Mouse (Mus musculus) CD4-positive, CD25-positive, alpha-beta regulatory T cell (primary cell): ENCODE data around the gene Gm9821. TPM values are rescaled to one million over a fixed set of nuclear protein-coding genes. Genes with fewer than 3 reads are reported as not detected.

Experiments used
- polyA plus RNA-seq: library from polyadenylated mRNA; unstranded; fragments of 100-300 nt; shearing (Covaris generic); gene quantifications from one replicate; pipeline ENCODE4 v1.2.1, GENCODE M21; 2017

The Gm9821 gene
- polyA plus RNA-seq, result 0.55 TPM

GRCm38 (mm10) chr2:91945483-91945882, at the start of gene Gm9821:
TSS of gene Gm9821 (plus strand) at chr2:91945703.

GRCm38 (mm10) chr2:91926949-91927348, 18.6 kb upstream of the Gm9821 start, which contains the start of gene Chrm4:
TSS of gene Chrm4 (plus strand) at chr2:91927249.

GRCm38 (mm10) chr2:91932160-91932711, 13.3 kb upstream of the Gm9821 start, which contains the start of gene Mdk:
TSS of gene Mdk (minus strand) at chr2:91932297.

GRCm38 (mm10) chr2:91975581-91976541, 30.4 kb downstream of the Gm9821 start, which contains the start of gene Dgkz:
TSS of gene Dgkz (minus strand) at chr2:91975864.

Other genes starting within 250 kb of the Gm9821 start
- 50.1 TPM for gene Atg13, start 235.1 kb upstream of the Gm9821 start, polyA plus RNA-seq
- gene Harbi1, start 234.9 kb upstream of the Gm9821 start, polyA plus RNA-seq, result 15.6 TPM
- gene Ambra1, start 215.6 kb upstream of the Gm9821 start, polyA plus RNA-seq, result 49.1 TPM
- 0.57 TPM for gene Chrm4, start 18.5 kb upstream of the Gm9821 start, polyA plus RNA-seq
- 1.5 TPM for gene Mdk, start 13.4 kb upstream of the Gm9821 start, polyA plus RNA-seq
- gene Dgkz, start 30.2 kb downstream of the Gm9821 start, polyA plus RNA-seq, result 393 TPM
- 1.2 TPM for gene Creb3l1, start 78.8 kb downstream of the Gm9821 start, polyA plus RNA-seq
- 54.4 TPM for gene Phf21a, start 147.4 kb downstream of the Gm9821 start, polyA plus RNA-seq